Mouse (Mus musculus): ENCODE measurements around the gene B9d1. TPM values are rescaled to one million over a fixed set of nuclear protein-coding genes. Genes with fewer than 3 reads are reported as not detected.

B9d1 gene
- polyA plus RNA-seq, 1 experiment from 2014 or later, result 100 TPM

DNA sequence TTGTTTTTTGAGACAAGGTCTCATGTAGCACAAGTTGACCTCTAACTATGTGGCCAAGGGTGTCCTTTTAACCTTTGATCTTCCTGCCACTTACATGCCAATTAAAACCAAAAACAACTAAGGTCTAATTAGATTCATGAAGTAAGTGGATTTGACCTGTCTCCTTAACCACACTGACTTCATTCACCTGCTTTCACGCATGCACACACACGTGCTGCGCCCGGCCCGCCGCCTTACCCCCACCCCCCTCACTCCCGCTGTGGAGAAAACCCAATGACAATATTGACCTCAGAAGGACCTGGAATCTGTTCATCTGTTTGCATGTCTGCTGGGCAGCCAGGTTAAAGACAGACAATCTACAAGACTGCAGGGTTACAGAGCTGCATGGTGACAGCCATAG is 35.7 kb downstream of the B9d1 start:
- ATAC-seq (no peak), DNase-seq (ENCODE audit: low read depth, low spot score) (no peak)
- TF ChIP-seq CTCF (IDR thresholded peaks at IDR 0.05), result no peak
- CTCF ChIA-PET, result interaction anchor here (0.9 to 1.8 kb wide), 4 partner anchors 8 to 70 kb away, joined by 3 to 6 read pairs (median 4); no protein-coding TSS in a partner anchor
- H3K27me3 ChIP-seq, result no peaks in the 10 kb centered on the region
- in situ Hi-C loops (cut with MboI; ENCODE audit: low pct_unique_long_range_greater_than_20kb), result no loop called here
- POLR2A ChIA-PET, result no interaction called here

GRCm38 (mm10) chr11:61541106-61541505 is 36.2 kb downstream of the B9d1 start:
- TF ChIP-seq CTCF (IDR thresholded peaks at IDR 0.05), result no peak
- ChIA-PET CTCF (interaction anchor here (0.9 to 1.8 kb wide), 3 partner anchors 9 to 46 kb away, joined by 3 to 6 read pairs (median 5); no protein-coding TSS in a partner anchor), POLR2A (no interaction called here)
- DNase-seq (ENCODE audit: low read depth, low spot score), result no peak
- no peaks in the 10 kb centered on the region for H3K27me3 ChIP-seq
- ATAC-seq, result no peak
- in situ Hi-C loops (cut with MboI; ENCODE audit: low pct_unique_long_range_greater_than_20kb), result no loop called here

DNA sequence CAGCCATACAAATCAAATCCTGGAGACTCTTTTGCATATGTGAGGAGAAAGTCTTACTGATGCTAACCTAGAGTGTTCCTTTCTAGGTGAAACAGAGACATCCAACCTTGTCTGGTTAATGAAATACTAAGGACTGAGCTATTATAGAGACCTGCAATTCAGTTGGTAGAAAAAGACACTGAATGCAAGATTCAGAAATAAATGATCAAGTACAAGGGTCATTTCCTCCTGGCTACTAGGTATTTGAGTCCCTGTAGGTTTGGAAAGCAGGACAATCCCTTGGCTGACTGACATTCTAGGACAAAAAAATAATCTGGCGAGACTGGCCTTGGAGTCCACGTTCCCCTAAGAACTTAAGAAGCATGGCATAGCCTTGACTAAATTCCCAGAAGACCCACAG is 40.6 kb downstream of the B9d1 start:
- TF ChIP-seq CTCF (IDR thresholded peaks at IDR 0.05), result no peak
- DNase-seq (ENCODE audit: low read depth, low spot score), result no peak
- CTCF ChIA-PET, result no interaction called here
- no peaks in the 10 kb centered on the region for H3K27me3 ChIP-seq
- POLR2A ChIA-PET, result no interaction called here
- in situ Hi-C loops (cut with MboI; ENCODE audit: low pct_unique_long_range_greater_than_20kb), result no loop called here
- no peak for ATAC-seq

DNA sequence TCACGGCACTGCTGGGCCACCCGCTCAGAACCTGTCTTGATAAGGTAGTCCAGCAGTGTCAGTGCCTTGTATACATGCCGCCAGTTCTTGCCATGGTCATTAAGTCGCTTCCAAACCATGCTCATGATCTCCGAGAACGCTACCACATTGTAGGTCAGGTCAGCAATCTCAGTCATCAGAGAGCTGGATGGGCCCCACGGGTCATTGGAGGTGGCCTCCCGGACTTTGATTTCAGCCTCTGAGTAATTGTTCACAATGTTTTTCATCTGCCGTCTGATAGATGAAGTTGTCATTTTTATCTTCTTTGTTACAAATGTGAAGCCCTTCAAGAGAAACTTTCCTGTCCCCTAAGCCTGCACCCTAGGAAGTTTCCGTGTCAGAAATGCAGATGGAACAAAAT is 41.5 kb downstream of the B9d1 start:
- POLR2A ChIA-PET, result no interaction called here

GRCm38 (mm10) chr11:61547710-61548109 is 42.8 kb downstream of the B9d1 start:
- ATAC-seq (no peak), DNase-seq (ENCODE audit: low read depth, low spot score) (no peak)
- ChIA-PET CTCF (no interaction called here), POLR2A (interaction anchor here (0.8 kb wide), 1 partner anchor 15 kb away, joined by 4 read pairs; no protein-coding TSS in a partner anchor)
- no peaks in the 10 kb centered on the region for H3K27me3 ChIP-seq
- no peak for TF ChIP-seq CTCF (IDR thresholded peaks at IDR 0.05)
- in situ Hi-C loops (cut with MboI; ENCODE audit: low pct_unique_long_range_greater_than_20kb), result no loop called here

More for the DNA sequence above, 41.5 kb downstream of the B9d1 start:
- in situ Hi-C loops (cut with MboI; ENCODE audit: low pct_unique_long_range_greater_than_20kb), result no loop called here
- TF ChIP-seq CTCF (IDR thresholded peaks at IDR 0.05), result no peak
- H3K27me3 ChIP-seq, result no peaks in the 10 kb centered on the region
- no peak for DNase-seq (ENCODE audit: low read depth, low spot score)
- no peak for ATAC-seq
- CTCF ChIA-PET, result no interaction called here

DNA sequence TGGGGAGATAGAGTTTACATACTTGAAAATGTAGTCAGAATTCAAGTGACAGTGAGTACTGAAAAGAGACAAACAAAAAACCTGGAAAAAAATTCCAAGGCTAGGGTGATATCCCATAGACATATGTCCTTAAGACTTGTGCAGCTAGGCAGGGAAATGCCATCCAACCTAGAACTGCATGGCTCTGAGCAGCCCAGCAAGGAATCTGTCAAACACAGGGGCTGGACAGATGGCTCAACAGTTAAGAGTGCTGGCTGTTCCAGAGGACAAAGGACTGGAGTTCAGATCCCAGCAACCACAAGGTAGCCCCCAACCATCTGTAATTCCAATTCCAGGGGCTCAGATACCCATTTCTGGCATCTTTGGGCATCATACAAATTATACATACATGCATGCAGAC is 45.7 kb downstream of the B9d1 start:
- ChIA-PET CTCF (interaction anchor here (0.7 kb wide), 1 partner anchor 13 kb away, joined by 4 read pairs; no protein-coding TSS in a partner anchor), POLR2A (no interaction called here)
- ATAC-seq (no peak), DNase-seq (ENCODE audit: low read depth, low spot score) (no peak)
- TF ChIP-seq CTCF (IDR thresholded peaks at IDR 0.05), result no peak
- H3K27me3 ChIP-seq, result no peaks in the 10 kb centered on the region
- in situ Hi-C loops (cut with MboI; ENCODE audit: low pct_unique_long_range_greater_than_20kb), result no loop called here

GRCm38 (mm10) chr11:61553015-61553754 is 48.2 kb downstream of the B9d1 start:
- no peak for TF ChIP-seq CTCF (IDR thresholded peaks at IDR 0.05)
- POLR2A ChIA-PET, result interaction anchor here (1.1 to 1.6 kb wide), 2 partner anchors 10 to 38 kb away, joined by 3 to 4 read pairs; no protein-coding TSS in a partner anchor
- H3K27me3 ChIP-seq, result no peaks in the 10 kb centered on the region
- CTCF ChIA-PET, result interaction anchor here (0.9 to 1.2 kb wide), 2 partner anchors 10 to 66 kb away, joined by 3 read pairs; no protein-coding TSS in a partner anchor
- no peak for DNase-seq (ENCODE audit: low read depth, low spot score)
- in situ Hi-C loops (cut with MboI; ENCODE audit: low pct_unique_long_range_greater_than_20kb), result no loop called here
- no peak for ATAC-seq

- in situ Hi-C loops (cut with MboI; ENCODE audit: low pct_unique_long_range_greater_than_20kb), result no loop called here
Measured at GRCm38 (mm10) chr11:61559572-61559971, 54.6 kb downstream of the B9d1 start.

DNA sequence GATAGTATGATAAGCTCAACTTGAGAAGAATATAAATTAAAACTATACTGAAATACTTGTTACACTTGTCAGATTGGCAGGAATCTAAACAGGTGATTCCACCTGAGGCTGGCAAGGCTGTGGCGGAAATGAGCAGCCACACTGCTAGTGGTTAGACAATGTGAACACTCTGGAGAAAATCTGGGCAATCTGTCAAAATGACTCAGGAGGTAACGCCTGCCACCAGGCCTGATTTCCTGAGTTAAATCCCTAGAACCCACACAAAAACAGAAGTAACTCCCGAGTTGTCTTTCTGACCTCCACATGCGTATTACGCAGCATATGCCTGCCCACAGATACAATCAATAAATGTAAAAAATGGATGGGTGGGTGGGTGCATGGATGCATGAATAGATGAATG is 57.5 kb downstream of the B9d1 start:
- DNase-seq (ENCODE audit: low read depth, low spot score) (no peak), ATAC-seq (no peak)
- POLR2A ChIA-PET, result interaction anchor here (0.6 to 1.1 kb wide), 4 partner anchors 11 to 53 kb away, joined by 3 to 5 read pairs (median 4); no protein-coding TSS in a partner anchor
- CTCF ChIA-PET, result interaction anchor here (0.9 kb wide), 1 partner anchor 8 kb away, joined by 3 read pairs; no protein-coding TSS in a partner anchor
- in situ Hi-C loops (cut with MboI; ENCODE audit: low pct_unique_long_range_greater_than_20kb), result no loop called here
- TF ChIP-seq CTCF (IDR thresholded peaks at IDR 0.05), result no peak
- H3K27me3 ChIP-seq, result no peaks in the 10 kb centered on the region

More at GRCm38 (mm10) chr11:61559572-61559971, 54.6 kb downstream of the B9d1 start:
- no peaks in the 10 kb centered on the region for H3K27me3 ChIP-seq
- no peak for DNase-seq (ENCODE audit: low read depth, low spot score)
- POLR2A ChIA-PET, result interaction anchor here (0.6 kb wide), 1 partner anchor 717 kb away, joined by 6 read pairs; no protein-coding TSS in a partner anchor
- no peak for ATAC-seq
- TF ChIP-seq CTCF (IDR thresholded peaks at IDR 0.05), result no peak
- CTCF ChIA-PET, result no interaction called here

Other genes starting within 250 kb of the B9d1 start
- 49.7 TPM for gene Aldh3a2, start 237.7 kb upstream of the B9d1 start, polyA plus RNA-seq (2021)
- not detected for gene Slc47a2, start 162.3 kb upstream of the B9d1 start, polyA plus RNA-seq (2021)
- 0.09 TPM for gene Slc47a1, start 126.8 kb upstream of the B9d1 start, polyA plus RNA-seq (2021)
- not detected for gene Rnf112, start 51.0 kb upstream of the B9d1 start, polyA plus RNA-seq (2021)
- not detected for gene Mfap4, start 19.7 kb upstream of the B9d1 start, polyA plus RNA-seq (2021)
- gene Mapk7, start 10.7 kb upstream of the B9d1 start, polyA plus RNA-seq (2021), result 30.1 TPM
- gene Epn2, start 74.5 kb downstream of the B9d1 start, polyA plus RNA-seq (2021), result 84.4 TPM
- 0.12 TPM for gene Grap, start 148.1 kb downstream of the B9d1 start, polyA plus RNA-seq (2021)
- not detected for gene Fam83g, start 178.9 kb downstream of the B9d1 start, polyA plus RNA-seq (2021)
- not detected for gene Slc5a10, start 215.7 kb downstream of the B9d1 start, polyA plus RNA-seq (2021)